Mouse (Mus musculus) ovary, postnatal 14 days (tissue): Measurements from ENCODE around the gene Syce2.
"Not testable (repeated sequence)": the region's sequence is repeated elsewhere in the genome, so short reads cannot be mapped to it uniquely, and the experiment has no call there.

ENCODE experiments used
- DNase-seq: peaks from one replicate; pipeline ENCODE4 v3.0.0; 2022; ENCODE audit warnings: low spot score

Gene Syce2

DNA sequence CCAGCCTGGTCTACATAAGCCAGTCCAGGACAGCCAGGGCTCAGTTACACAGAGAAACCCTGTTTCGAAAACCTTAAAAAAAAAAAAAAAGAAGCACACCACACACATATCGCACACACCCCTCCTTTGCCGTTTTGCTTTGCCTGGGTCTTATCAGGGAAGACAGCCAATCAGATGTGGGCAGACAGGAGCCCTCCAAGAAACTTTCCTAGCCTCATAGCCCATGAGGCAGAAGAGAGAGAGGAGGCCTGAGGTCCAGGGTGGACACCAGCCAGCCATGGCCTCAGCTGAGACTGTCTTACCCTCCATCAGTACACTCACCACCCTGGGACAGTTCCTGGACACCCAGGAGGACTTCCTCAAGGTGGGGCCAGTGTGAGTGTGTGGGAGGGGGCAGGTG lies 29.8 kb downstream of the Syce2 start, which contains the start of gene Klf1:
Klf1 (plus strand) TSS at position 177 of the 400 bp plus-strand sequence.
- no peak for DNase-seq

DNA sequence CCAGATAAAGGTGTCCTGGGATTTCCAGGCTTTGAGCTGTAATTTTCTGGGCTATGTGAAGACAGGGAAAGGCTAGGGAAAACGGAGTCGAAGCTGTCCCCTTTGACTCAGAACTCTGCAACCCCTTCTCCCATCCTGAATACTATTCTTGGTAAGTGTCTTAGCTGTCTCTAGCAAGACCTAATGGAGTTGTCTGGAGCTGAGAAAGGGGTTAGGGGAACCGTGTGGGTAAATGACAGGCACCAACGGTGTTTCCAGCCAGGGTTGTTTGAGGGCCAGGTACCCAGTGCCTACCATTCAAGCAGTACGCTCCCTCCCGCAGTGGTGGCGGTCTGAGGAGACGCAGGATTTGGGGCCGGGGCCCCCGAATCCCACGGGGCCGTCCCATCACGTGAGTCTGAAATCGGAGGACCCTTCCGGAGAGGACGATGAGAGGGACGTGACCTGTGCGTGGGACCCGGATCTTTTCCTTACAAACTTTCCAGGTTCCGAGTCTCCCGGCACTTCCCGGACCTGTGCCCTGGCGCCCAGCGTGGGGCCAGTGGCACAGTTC lies 30.5 kb downstream of the Syce2 start:
- DNase-seq, result no peak

DNA sequence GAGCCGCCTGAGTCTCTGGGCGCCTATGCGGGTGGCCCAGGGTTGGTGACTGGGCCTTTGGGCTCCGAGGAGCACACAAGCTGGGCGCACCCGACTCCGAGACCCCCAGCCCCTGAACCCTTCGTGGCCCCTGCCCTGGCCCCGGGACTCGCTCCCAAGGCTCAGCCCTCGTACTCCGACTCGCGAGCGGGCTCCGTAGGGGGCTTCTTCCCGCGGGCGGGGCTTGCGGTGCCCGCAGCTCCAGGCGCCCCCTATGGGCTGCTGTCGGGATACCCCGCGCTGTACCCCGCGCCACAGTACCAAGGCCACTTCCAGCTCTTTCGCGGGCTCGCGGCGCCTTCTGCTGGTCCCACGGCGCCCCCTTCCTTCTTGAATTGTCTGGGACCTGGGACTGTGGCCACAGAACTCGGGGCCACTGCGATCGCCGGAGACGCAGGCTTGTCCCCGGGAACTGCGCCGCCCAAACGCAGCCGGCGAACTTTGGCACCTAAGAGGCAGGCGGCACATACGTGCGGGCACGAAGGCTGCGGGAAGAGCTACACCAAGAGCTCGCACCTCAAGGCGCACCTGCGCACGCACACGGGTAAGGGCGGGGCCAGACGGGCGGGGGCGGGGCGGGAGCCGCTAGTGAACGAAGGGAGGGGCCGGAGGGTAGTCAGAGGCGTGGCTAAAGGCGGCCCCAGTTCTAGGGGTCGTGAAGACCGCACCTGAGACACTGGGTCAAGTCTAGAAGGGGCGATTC lies 31.2 kb downstream of the Syce2 start:
- peak; percentile 93 for DNase-seq

DNA sequence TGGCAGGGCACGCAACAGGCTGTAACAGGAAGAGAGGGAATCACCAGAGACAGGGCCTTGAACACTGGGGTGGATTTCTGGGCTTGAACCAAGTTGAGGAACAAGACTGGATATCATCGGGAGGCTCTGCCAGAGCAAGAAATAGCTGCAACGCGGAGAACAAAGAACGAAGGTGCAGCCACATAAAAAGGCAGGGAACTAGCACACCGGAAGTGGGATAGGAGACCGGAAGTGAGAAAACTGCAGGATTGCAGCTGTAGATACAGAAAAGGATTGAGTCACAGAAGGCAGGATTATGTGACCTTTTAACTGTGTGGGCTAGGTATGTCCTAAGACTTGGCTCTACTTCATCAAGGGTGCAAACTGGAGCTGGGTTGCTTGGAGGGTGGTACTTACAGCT lies 32.4 kb downstream of the Syce2 start:
- DNase-seq, result no peak

DNA sequence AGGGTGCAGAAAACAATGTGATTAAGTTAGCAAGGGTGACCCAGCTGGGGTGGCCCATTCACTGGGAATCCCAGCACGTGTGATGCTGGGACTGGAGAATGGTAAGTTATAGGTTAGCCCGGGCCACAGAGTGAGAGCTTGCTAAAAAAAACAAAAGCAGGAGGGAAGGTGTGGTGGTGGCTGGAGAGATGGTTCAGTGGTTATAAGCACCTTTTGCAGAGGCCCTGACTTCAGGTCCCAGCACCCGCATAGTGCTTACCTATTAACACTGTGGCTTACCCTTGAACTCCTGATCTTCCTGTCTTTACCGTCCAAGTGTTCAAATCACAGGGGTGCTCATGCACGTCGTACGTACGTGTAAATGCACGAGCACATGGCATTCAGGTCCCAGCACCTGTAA lies 35.1 kb downstream of the Syce2 start:
- no peak for DNase-seq

DNA sequence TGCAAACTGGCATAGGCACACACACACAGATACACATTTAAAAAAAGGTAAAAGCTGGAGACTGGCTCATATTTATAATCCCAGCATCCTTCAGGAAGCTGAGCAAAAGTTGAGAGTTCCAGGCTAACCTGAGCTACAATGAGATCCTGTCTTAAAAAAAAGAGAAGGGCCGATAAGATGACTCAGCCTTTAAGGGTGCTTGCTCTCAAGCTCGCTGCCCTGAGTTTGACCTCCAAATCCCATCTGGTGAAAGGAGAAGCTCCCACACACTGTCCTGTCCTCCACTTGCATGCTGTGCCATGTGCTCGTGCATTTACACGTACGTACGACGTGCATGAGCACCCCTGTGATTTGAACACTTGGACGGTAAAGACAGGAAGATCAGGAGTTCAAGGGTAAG lies 35.6 kb downstream of the Syce2 start:
- no peak for DNase-seq

DNA sequence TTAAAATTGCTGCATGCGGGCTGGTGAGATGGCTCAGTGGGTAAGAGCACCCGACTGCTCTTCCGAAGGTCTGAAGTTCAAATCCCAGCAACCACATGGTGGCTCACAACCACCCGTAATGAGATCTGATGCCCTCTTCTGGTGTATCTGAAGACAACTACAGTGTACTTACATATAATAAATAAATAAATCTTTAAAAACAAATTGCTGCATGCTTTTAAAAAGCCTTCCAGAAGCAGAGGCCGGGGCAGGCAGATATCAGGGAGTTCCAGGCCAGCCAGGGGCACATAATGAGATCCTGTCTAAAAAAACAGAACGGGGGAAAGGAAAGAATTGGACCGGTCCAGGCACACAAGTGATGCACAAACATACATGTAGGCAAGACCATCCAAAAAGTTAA lies 36.1 kb downstream of the Syce2 start:
- DNase-seq, result not testable (repeated sequence)

DNA sequence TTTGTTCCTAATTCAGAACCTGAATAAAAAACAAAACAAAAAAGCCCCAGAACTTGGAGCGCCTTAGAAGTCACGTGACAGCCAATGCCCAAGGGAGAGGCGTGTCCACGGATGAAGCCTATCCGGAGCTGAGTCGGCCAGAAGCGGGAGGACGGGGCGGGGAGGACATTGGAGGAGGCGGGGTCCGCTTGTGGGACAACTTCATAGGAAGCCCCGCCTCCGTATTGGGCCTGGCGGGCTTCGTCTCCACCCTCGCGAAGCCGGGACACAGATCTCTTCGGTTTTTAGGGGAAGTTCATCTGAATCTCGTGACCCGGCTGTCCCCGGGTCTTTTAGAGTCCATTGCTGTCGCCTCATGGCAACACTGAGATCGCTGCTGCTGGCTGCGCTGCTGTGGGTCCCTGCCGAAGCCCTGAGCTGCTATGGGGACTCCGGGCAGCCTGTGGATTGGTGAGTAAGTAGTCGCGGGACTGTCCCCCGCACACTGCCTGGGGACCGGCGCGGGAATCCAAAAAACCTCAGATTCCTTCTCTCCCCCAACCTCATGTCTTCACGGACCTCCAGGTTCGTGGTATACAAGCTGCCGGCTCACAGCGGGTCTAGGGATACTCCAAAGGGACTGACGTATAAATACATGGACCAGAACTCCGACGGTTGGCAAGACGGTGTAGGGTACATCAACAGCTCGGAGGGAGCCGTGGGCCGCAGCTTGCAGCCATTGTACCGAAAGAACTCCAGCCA lies 36.7 kb downstream of the Syce2 start, which contains the start of gene Dnase2a:
Dnase2a (plus strand) TSS at position 140 of the 741 bp plus-strand sequence.
- DNase-seq, result peak; percentile 86

DNA sequence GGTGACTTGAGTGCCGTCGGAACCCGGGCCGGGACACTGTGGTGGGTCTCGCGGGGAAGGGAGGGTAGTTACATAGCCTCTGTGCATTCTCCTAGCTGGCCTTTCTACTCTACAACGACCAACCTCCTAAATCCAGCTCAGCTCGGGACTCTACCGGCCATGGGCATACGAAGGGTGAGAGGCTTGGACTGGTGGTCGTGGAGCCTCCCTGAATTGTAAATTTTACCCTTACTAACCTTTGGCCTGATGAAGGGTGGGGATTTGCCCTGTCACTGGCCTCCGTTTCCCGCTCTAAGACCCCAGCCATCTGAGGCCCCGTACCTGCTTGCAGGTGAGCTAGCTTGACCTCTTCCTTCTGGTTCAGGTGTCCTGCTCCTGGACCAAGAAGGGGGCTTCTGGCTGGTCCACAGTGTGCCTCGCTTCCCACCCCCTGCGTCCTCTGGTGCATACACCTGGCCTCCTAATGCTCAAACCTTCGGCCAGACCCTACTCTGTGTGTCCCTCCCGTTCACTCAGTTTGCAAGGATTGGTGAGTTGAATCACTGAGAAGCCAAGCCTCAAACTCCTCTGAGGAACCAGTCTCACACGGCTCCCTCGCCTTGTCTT lies 37.4 kb downstream of the Syce2 start:
- DNase-seq, result no peak

DNA sequence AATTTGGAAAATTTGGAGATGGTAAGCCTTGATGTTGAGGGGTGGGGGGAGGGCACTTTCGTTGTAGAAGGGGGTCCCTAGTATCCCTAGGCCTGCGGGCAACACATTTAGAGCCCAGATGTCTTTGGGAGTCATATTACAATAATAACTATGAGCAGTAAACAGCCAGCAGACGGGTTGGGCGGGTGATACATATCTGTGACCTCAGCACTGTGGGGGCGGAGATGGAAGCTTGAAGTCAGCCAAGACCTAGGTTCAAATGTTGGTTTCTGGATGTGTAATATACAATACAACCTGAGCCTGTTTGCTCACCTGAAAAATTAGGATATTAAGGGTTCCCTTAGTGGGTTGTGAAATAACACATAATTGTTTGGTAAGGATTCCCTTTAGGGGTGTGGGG lies 38.0 kb downstream of the Syce2 start:
- DNase-seq, result no peak

DNA sequence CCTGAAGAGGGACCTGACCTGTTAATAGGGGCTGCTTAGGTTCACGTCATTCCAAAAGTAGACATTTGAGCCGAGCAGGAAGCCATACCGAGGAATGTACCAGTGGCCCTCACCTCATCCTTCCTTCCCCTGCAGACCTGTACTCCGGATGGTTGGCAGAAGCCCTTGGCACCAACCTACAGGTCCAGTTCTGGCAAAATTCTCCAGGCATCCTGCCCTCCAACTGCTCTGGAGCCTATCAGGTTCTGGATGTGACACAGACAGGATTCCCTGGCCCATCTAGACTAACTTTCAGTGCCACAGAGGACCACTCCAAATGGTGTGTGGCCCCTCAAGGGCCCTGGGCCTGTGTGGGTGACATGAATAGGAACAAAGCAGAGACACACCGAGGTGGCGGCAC lies 38.6 kb downstream of the Syce2 start:
- DNase-seq, result no peak

DNA sequence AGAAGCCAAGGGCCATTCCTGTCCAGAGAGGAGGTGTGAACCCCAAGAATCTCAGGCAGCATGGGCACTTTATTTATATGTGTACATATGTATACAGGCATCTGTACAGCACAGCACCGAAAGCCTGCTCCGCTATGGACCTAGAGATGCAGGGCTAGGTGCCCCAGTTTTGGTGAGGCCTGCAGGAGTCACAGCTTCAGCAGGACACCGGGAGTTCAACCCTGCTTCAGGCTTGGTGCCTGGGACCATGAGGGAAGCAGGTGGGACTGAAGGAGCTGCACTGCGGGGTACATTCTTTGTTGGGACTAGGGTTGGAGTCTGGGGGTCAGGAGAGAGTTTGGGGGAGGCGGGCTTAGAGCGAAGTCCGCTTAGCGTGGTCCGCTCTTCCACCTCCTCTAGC lies 39.9 kb downstream of the Syce2 start:
- no peak for DNase-seq

DNA sequence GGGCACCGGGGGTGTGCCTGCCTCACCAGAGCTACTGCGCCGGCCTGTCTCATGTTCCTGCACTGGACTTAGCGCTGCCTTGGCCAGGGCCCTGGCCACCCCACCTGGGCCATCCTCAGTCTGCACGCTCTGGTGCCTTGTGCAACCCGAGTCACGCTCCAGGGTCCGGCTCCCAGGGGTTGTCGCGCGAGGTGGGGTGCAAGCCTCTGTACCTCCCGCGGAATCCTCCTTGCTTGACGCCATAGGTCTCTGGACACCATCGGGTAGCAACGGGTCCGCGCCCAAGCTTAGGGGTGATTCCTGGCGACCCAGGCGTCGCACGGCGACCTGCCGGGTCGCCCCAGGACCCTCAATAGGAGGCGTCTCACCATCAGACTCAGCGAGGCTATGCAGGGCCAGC lies 40.5 kb downstream of the Syce2 start:
- DNase-seq, result no peak

DNA sequence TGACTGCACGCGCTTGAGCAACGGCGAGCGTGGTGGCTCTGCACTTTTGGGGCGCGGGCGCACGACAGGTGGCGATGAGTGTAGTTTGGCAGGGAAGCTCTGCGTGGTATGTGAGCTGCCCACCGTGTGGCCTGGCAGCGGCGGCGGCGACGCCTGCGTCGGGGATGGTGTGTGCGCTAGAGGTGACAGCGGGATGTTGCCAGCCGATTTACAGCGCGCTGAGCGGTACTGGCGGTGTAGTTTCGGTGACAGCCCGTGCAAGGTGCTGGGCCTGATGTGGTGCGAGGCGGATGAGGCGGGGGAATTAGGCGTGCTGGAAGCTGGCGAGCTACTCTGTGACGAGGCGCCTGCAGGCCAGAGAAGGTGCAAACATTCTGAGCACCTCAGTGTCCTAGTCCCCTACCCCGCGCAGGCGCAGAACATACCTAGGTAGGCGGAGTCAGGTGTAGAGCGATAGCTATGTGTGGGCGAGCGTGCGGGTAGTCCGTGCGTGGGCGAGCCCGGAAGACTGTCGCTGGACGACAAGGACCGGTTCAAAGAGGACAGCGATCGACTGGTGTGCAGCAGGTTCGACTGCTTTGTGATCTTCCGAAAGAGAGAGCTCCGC lies 41.1 kb downstream of the Syce2 start:
- peak; percentile 50 for DNase-seq

DNA sequence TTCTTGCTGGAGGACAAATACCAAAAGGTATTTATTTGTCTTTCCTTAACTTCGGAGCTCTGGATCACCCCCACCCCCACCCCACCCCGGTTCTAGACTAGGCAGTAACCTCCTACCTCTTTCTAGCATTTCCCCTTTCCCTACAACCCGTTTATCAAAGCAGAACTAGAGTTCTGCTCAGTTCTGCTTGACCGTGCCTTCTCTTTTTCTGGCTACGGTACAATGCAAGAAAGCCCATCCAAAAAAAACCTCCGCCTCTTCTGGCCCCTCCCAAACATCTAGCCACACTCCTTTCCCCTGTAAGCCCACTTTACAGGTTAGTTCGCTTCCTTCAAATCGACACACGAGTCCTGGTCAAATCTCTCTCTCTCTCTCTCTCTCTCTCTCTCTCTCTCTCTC lies 41.6 kb downstream of the Syce2 start:
- DNase-seq, result no peak

DNA sequence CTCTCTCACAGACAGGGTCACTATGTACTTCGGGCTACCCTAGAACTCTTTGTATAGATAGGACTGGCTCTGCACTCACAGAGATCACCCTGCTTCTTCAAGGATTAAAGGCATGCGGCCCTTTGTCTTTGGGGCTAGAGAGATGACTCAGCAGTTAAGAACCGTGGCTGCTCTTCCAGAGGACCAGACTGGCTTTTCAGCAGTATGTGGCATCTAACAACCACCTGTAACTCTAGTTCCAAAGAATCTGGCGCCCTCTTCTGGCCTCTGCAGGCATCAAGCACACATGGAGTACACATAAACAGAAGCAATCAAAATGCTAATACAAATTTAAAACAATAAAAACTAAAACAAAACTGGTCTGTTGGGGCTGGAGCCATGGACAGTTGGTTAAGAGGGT lies 42.0 kb downstream of the Syce2 start:
- DNase-seq, result no peak

DNA sequence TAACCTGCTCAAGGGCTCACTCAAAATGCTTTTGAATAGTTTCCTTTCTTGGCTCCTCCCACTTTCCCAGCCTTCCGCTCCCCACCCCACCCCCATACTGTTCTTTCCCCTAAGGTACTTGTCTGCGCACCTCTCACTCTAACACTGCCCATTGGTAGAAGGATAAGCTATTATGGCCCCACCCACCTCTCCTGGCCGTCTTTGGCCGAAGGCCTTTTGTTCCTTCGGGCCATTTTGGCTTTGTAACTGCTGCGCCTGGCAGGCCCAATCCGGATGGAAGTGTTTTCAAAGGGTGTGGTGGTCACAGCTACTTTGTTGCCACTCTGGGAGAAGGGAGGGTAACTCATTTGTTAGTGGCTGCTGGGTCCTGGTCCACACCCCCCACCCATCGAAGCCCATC lies 43.4 kb downstream of the Syce2 start:
- DNase-seq, result no peak

DNA sequence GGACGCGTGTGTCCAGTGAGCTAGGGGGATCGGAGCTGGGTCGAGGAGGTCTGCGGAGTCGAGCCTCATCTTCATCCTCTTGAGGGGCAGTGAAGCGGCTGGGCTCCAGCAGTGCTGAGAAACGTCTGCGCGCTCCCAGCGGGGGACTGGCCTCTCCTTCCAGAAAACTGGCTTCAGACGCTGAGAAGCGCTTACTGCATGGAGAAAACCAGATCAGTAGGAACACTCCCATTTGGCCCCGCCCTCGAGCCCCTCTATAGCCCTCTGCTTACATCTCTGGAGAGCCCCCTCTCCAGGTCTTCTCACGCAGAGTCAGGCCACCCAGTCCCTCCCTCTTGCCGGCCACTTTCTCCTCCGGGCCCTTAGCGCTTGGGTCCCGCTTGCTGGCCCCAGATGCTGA lies 45.9 kb downstream of the Syce2 start:
- no peak for DNase-seq

DNA sequence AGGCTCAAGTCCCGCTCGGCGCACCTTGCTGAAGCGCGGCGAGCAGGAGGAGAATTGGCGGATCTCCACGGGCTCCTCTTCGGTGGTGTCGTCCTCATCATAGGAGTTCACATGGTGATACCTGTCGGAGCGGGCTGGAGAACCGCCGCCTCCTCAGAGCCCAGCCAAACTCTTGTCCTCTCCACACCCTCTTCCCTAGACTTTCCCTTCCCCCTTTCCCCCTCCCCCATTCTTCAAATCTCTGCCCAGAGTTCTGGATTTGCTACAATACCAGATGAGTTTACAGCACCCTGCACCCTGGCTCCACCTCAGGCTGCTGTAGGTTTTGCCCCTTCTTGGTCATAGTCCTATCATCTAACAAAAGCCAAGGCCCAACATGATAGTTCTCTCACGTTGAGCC lies 46.7 kb downstream of the Syce2 start:
- no peak for DNase-seq

DNA sequence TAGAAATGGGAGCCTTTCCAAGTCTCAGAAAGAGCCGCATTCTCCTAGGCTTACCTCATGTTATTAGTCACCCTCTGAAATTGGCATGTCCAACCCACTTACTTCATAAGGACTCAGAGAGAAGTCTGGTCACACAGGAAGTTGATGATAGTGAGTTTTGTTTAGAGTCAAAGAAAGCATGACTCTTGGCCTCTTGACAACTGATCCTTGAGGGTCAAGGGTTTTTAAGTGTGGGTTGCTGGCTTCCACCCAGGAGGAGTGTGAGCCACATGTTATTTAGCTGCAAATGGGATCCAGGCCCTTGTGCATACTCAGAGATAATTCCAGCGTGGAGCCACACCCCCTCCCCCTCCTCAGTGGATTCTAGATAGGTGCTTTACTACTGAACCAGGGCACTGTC lies 49.7 kb downstream of the Syce2 start:
- no peak for DNase-seq

DNA sequence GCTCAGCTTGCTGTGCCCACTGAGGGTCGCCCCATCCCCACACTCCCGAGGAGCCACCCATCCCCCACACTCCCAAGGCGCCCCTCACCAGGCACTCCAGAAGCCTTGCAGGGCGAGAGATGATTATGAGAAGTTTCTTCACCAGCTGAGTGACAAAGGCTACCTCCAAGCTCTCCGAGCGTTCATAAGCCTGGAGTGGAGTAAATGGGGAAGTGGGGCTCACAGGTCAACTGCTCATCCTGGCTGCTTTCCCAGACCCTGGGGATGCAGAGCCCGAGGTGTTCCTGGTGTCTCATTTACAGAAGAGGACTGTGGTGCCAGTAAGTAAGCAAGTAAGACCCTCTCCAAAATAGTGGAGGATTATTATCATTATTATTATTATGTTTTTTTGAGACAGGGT lies 53.6 kb downstream of the Syce2 start:
- DNase-seq, result no peak

DNA sequence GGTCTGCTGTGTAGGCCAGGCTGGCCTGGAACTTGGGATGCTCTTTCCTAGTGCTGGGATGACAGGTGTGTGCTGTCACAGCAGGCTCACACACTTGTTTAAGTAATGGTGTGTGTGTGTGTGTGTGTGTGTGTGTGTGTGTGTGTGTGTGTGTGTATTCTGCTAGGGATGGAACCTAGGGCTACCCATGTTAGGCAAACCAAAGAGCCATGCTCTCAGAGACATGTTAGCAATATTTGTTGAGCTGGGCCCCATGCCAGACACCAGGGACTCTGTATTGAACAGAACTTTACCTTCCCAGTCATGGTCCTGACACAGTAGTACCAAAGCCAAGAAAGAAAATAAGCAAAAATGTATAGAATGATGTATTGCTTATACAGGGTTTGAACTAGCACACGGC lies 55.6 kb downstream of the Syce2 start:
- no peak for DNase-seq
